Mouse (Mus musculus): ENCODE measurements around the gene Il2ra.

GRCm38 (mm10) chr2:11657581-11657980 is 15.0 kb downstream of the Il2ra start:
- TF ChIP-seq GATA1 (IDR thresholded peaks at IDR 0.05; ENCODE audit: low read length) (no peak), TAL1 (IDR thresholded peaks at IDR 0.05; ENCODE audit: low read length) (no peak)
